Mouse (Mus musculus): ENCODE data around the gene Slc25a47.

DNA sequence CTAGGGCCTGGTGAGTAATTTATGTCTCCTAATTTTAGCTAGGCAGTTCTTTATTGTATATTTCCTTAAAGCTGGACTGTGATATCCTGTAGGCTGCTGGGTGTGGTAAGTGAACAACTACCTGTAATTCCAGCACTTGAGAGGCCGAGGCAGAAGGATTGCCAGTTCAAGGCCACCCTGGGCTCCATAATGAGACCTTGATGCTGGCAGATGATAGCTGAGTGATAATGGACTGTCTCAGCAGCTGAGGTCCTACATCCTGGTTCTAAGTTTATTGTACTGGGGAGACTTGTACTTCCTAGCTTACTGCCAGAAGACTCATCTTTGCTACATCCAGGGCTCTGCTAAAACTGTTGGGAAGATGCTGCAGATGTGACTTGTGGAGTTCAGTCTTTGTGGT, 26.1 kb upstream of the Slc25a47 start:
- TF ChIP-seq CTCF (IDR thresholded peaks at IDR 0.05; ENCODE audit: borderline replicate concordance, control insufficient read depth, extremely low read depth, insufficient read depth, low read length, poor library complexity): no peak
- no peak for TF ChIP-seq POLR2A (IDR thresholded peaks at IDR 0.05; ENCODE audit: control insufficient read depth, extremely low read depth, insufficient read depth, low read length, poor library complexity)

Measured in thymus, adult 2 months (tissue).